Mouse (Mus musculus) limb, embryonic 13.5 days (tissue): Measurements from ENCODE around the gene Lrrc52. TPM values are rescaled to one million over a fixed set of nuclear protein-coding genes. Genes with fewer than 3 reads are reported as not detected.

Experiments
- ATAC-seq: fragments of 200-750 bp; cut with Nextera tagmentation; 2 replicates; pipeline ENCODE4 v1.8.0; 2017; ENCODE audit warnings: low read depth, moderate number of reproducible peaks, moderate TSS enrichment; ENCODE audit not compliant: low FRiP score
- H3K27ac ChIP-seq: fragments of 300-500 bp; sonication (generic); 2 replicates; pipeline ENCODE4 v1.5.1; 2015; ENCODE audit warnings: inconsistent platforms, mild to moderate bottlenecking, moderate library complexity
- H3K27me3 ChIP-seq: fragments of 300-500 bp; sonication (generic); 2 replicates; pipeline ENCODE4 v1.6.1; 2015; ENCODE audit warnings: mild to moderate bottlenecking, inconsistent platforms
- H3K36me3 ChIP-seq: fragments of 300-500 bp; sonication (generic); 2 replicates; pipeline ENCODE4 v1.6.1; 2015; ENCODE audit warnings: inconsistent platforms, mild to moderate bottlenecking, moderate library complexity
- H3K4me1 ChIP-seq: fragments of 300-500 bp; sonication (generic); 2 replicates; pipeline ENCODE4 v1.6.1; 2015; ENCODE audit warnings: inconsistent platforms
- H3K4me2 ChIP-seq: fragments of 300-500 bp; sonication (generic); replicated peaks from 2 replicates; pipeline ENCODE4 v1.6.1; 2015; ENCODE audit warnings: inconsistent platforms, mild to moderate bottlenecking, moderate library complexity
- H3K4me3 ChIP-seq: fragments of 300-500 bp; sonication (generic); 2 replicates; pipeline ENCODE4 v1.5.1; 2015; ENCODE audit warnings: moderate library complexity, mild to moderate bottlenecking, inconsistent platforms
- H3K9ac ChIP-seq: fragments of 300-500 bp; sonication (generic); 2 replicates; pipeline ENCODE4 v1.6.1; 2015; ENCODE audit warnings: mild to moderate bottlenecking, inconsistent platforms
- H3K9me3 ChIP-seq: fragments of 300-500 bp; sonication (generic); 2 replicates; pipeline ENCODE4 v1.6.1; 2016; ENCODE audit warnings: inconsistent platforms
- WGBS: fragments of 180-500 bp; shearing (Covaris S2); methylation state at CpG from one replicate; pipeline ENCODE4 v1.1.7; 2015; 5-methylcytosine and 5-hydroxymethylcytosine counted together
- polyA plus RNA-seq: library from polyadenylated mRNA; unstranded; fragments of >200 nt; fragmentation: Nextera tagmentation; extraction: Ambion mirVana; gene quantifications from 2 replicates; pipeline ENCODE4 v1.2.1, GENCODE M21; 2015

The Lrrc52 gene
- 0.17 TPM in 1 of 2 replicates, not detected in the other for polyA plus RNA-seq

DNA sequence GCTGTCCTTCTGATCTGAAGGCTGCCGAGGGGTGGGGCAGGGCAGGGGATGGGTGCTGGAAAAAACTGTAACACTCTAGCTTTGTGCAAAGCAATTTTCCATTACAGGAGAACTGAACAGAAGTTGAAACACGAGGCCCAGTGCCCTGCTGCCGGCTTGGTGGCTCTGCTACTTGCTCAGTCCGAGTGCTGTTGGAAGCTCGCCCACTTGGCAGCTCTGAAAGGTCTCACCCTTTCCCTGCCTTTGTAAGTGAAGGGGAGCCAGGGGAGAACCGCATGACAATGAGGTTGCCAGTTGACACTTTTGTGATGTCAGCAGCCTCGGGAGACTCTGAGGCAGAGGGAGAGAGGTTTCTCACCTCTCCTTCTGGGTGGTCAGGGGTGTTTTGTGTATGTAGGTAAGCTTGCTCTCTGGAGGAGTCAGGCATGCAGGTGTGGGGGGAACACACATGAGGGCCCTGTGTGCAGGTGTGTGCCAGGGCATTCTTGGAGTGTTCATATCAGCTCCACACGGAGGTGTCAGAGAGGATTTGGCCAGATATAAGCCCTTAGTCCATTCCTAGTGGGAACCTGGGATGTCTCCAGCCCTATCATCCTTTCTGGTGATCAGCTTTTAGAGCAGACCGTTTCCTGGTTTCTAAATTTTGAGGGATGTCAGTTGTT, at the start of gene Lrrc52:
Gene Lrrc52 (minus strand): TSS at position 16 of the 662 bp plus-strand sequence.
- H3K9ac ChIP-seq, result no peak within 1 kb of the TSS
- H3K36me3 ChIP-seq, result no peaks in the 10 kb centered on the region
- 0 out of 2 replicates have a peak, but pooled peaks cover 5% of the 10 kb centered on the region for H3K27me3 ChIP-seq
- no peak within 1 kb of the TSS for H3K27ac ChIP-seq
- ATAC-seq, result no peak
- H3K9me3 ChIP-seq, result no peaks in the 10 kb centered on the region
- H3K4me2 ChIP-seq, result no peak within 1 kb of the TSS
- 25% methylated on average over 9 of the region's 9 CpGs for WGBS
- H3K4me1 ChIP-seq, result peaks cover 8% of the 10 kb centered on the region
- no peak within 1 kb of the TSS for H3K4me3 ChIP-seq

- H3K36me3 ChIP-seq, result no peaks in the 10 kb centered on the region
- H3K9me3 ChIP-seq, result no peaks in the 10 kb centered on the region
- ATAC-seq, result no peak
- no peak overlapping the region for H3K27ac ChIP-seq
- WGBS, result 73% methylated on average over 9 of the region's 9 CpGs
- 0 out of 2 replicates have a peak, but pooled peaks cover 3% of the 10 kb centered on the region for H3K27me3 ChIP-seq
- no peak overlapping the region for H3K4me2 ChIP-seq
- no peaks in the 10 kb centered on the region for H3K4me1 ChIP-seq
- no peak overlapping the region for H3K4me3 ChIP-seq
- H3K9ac ChIP-seq, result no peak overlapping the region
Measured at GRCm38 (mm10) chr1:167511621-167512020, 45.0 kb upstream of the Lrrc52 start.

DNA sequence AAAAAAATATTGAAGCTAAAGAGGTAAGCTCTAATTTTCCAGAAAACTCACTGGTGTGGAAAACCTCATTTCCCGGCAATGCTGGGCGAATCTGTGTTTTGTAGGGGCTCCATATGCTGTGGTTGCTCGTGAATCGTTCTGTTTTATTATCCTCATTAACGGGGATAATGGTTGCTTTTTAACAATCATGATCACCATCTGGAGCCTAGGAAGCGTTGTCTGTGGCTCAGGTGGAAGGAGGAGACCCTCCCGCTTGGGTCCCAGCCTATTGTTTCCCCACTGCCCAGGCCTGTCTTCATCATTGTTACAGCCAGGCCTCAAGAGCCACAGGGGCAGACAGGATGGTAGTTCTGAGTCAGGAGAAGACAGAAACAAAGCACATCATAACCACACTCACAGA, 39.5 kb upstream of the Lrrc52 start:
- Histone ChIP-seq H3K9ac (no peak overlapping the region), H3K4me1 (no peaks in the 10 kb centered on the region; the same call in 1 of the 2 replicates), H3K36me3 (no peaks in the 10 kb centered on the region), H3K4me3 (no peak overlapping the region), H3K27me3 (no peaks in the 10 kb centered on the region), H3K4me2 (no peak overlapping the region), H3K27ac (no peak overlapping the region), H3K9me3 (no peaks in the 10 kb centered on the region)
- 26% methylated on average over 7 of the region's 7 CpGs for WGBS
- ATAC-seq, result no peak

DNA sequence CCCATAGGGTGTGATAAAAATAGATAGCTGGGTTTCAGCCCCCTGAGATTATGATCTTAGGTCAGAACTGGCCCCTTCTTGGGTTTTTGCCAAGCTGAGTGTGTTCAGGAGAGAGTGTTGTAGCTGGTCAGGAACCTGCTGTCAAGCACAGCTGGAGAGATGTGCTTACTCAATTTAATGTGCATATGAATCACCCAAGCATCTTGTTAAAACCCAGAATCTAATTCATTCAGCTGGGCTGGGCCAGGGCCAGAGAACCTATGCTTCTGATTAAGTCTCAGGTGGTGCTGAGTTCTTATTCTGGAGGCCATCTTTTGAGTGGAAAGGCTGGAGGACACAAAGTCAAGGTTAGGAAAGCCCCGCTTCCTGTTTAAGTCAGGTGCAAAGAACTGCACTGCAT, 38.8 kb upstream of the Lrrc52 start:
- 80% methylated on average over 1 of the region's 1 CpGs for WGBS
- no peak overlapping the region for H3K9ac ChIP-seq
- no peak overlapping the region for H3K4me3 ChIP-seq

DNA sequence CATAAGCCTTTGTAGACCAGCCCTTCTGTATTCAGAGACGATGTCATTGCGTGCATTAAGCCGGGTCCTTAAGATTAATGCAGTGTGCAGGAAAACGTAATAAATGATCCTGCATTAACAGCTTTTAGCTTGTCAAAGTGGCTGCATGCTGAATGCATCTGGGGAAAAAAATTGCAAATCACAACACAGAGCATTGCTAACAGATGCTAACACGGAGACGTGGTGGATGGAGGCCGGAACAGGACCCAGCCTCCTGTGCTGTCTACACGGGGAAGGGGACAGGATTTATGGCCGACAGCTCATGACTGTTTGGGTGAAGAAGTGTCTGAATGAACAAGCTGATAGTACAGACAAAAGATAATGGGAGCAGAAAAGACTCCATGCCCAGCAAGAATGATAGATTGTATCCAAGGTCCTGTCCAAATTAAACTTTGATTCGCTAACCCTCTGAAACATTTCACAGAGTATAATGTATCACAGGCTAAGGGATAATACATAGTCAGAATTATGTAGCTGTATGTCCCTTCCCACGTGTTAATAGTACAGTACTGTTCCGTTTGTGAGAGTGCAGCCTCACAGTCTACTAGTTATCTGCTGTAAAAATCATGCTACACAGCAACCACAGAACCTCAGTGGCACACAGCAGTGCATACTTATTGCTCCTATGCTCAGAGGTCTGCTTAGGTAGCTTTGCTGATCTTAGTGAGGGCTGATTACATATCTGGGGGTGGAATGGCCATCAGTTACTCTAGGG, 32.7 kb upstream of the Lrrc52 start:
- ATAC-seq, result 0 out of 2 replicates have a peak, but pooled peaks have one; percentile 54
- no peak overlapping the region for H3K9ac ChIP-seq
- H3K4me2 ChIP-seq, result no peak overlapping the region
- H3K36me3 ChIP-seq, result no peaks in the 10 kb centered on the region
- WGBS, result 26% methylated on average over 12 of the region's 12 CpGs
- no peak overlapping the region for H3K4me3 ChIP-seq
- peaks cover 25% of the 10 kb centered on the region for H3K27me3 ChIP-seq
- peaks cover 31% of the 10 kb centered on the region for H3K4me1 ChIP-seq
- no peak overlapping the region for H3K27ac ChIP-seq
- no peaks in the 10 kb centered on the region for H3K9me3 ChIP-seq

More for the DNA sequence above, 38.8 kb upstream of the Lrrc52 start:
- no peaks in the 10 kb centered on the region for H3K36me3 ChIP-seq
- H3K9me3 ChIP-seq, result no peaks in the 10 kb centered on the region
- 0 out of 2 replicates have a peak, but pooled peaks cover 2% of the 10 kb centered on the region for H3K27me3 ChIP-seq
- no peaks in the 10 kb centered on the region; the same call in 1 of the 2 replicates for H3K4me1 ChIP-seq
- no peak overlapping the region for H3K4me2 ChIP-seq
- H3K27ac ChIP-seq, result no peak overlapping the region
- no peak for ATAC-seq

GRCm38 (mm10) chr1:167497991-167498390, 31.4 kb upstream of the Lrrc52 start:
- WGBS, result 34% methylated on average over 10 of the region's 10 CpGs
- Histone ChIP-seq H3K4me1 (peaks cover 31% of the 10 kb centered on the region), H3K9me3 (no peaks in the 10 kb centered on the region), H3K9ac (no peak overlapping the region), H3K27ac (no peak overlapping the region), H3K4me2 (no peak overlapping the region), H3K4me3 (no peak overlapping the region), H3K27me3 (peaks cover 25% of the 10 kb centered on the region), H3K36me3 (no peaks in the 10 kb centered on the region)
- ATAC-seq, result no peak

GRCm38 (mm10) chr1:167497560-167497959, 31.0 kb upstream of the Lrrc52 start:
- Histone ChIP-seq H3K4me1 (peaks cover 31% of the 10 kb centered on the region), H3K4me3 (no peak overlapping the region), H3K27ac (no peak overlapping the region), H3K36me3 (no peaks in the 10 kb centered on the region), H3K27me3 (peaks cover 25% of the 10 kb centered on the region), H3K9me3 (no peaks in the 10 kb centered on the region), H3K4me2 (no peak overlapping the region), H3K9ac (no peak overlapping the region)
- ATAC-seq, result no peak
- WGBS, result 55% methylated on average over 3 of the region's 3 CpGs

- WGBS, result 84% methylated on average over 7 of the region's 7 CpGs
- no peak overlapping the region for H3K4me2 ChIP-seq
- H3K9ac ChIP-seq, result no peak overlapping the region
- no peaks in the 10 kb centered on the region for H3K4me1 ChIP-seq
- H3K9me3 ChIP-seq, result no peaks in the 10 kb centered on the region
- H3K4me3 ChIP-seq, result no peak overlapping the region
- H3K27ac ChIP-seq, result no peak overlapping the region
- H3K27me3 ChIP-seq, result 0 out of 2 replicates have a peak, but pooled peaks cover 4% of the 10 kb centered on the region
- no peaks in the 10 kb centered on the region for H3K36me3 ChIP-seq
- ATAC-seq, result no peak
Measured at GRCm38 (mm10) chr1:167491501-167491900, 24.9 kb upstream of the Lrrc52 start.

DNA sequence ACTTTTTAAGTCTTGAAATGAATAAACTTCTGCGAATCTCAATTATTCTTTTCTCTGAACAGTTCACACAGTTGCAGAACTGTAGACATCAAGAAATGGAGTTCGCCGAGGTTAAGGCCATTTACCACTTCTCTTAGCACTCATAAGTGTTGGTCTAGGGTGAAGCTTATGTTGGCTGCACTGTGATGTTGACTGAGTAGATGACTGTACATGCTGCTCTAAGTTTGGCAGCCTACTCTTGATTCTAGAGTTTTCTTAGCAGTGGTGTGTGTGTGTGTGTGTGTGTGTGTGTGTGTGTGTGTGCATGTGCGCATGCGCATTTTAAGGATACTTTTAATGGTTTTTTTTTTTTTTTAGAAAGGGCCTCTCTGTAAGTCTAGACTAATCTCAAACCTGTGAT, 21.4 kb upstream of the Lrrc52 start:
- H3K27me3 ChIP-seq, result no peaks in the 10 kb centered on the region
- no peak for ATAC-seq
- no peak overlapping the region for H3K4me2 ChIP-seq
- 83% methylated on average over 5 of the region's 5 CpGs for WGBS
- H3K4me1 ChIP-seq, result no peaks in the 10 kb centered on the region
- no peak overlapping the region for H3K9ac ChIP-seq
- no peaks in the 10 kb centered on the region for H3K9me3 ChIP-seq
- H3K27ac ChIP-seq, result no peak overlapping the region
- no peak overlapping the region for H3K4me3 ChIP-seq
- H3K36me3 ChIP-seq, result no peaks in the 10 kb centered on the region

DNA sequence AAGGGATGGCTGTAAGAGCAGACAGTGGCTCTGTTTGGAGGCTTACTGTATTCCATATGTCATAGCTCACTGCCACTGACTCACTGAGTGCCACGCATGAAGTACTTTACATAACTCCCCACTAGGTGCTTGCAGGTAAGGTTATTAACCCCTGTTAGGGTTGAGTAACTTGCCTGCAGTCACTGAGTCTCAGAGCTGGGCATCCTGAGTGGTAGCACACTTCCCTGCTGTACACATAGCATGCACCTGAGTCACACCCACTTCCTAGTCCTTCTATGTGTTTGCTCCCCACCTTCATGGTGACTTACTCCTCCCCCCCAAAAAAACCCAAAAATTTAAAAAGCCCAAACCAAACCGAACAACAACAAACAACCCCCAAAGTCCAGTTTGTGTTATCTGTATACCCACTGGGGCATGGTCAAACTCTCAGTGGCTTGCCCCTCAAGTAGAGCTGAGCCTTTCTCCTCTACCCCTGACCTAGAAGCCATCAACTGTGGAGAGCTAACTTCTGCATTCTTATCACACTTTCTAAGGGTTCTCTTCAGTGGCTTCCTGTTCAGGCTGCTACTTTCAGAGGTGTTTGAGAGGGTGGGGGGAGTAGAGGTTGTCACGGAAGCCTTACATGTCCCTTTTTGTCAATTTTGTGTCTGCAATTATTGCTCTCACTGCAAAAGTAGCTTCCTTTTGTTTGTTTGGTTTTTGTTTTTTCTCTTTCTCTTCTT, 20.5 kb upstream of the Lrrc52 start:
- H3K9ac ChIP-seq, result no peak overlapping the region
- no peak overlapping the region for H3K27ac ChIP-seq
- ATAC-seq, result no peak
- H3K27me3 ChIP-seq, result no peaks in the 10 kb centered on the region
- H3K9me3 ChIP-seq, result no peaks in the 10 kb centered on the region
- H3K4me1 ChIP-seq, result no peaks in the 10 kb centered on the region
- no peak overlapping the region for H3K4me2 ChIP-seq
- no peaks in the 10 kb centered on the region for H3K36me3 ChIP-seq
- WGBS, result 83% methylated on average over 3 of the region's 3 CpGs
- no peak overlapping the region for H3K4me3 ChIP-seq

DNA sequence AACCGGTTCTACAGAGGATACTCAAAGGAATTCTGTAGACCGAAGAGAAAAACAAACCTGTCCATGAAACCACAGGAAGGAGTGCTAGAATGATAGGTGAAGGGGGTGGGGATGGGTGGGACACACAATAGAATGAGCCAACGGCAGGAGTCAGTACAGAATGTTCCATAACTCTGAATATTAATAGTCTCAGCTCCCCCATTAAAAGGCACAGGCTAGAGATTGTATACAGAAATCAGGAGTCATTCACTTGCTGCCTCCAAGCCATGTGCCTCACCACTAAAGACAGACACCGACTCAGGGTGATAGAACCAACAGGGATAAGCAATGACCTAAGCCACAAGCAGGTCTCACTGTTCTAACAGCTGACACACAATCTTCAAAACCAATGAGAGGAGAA, 16.3 kb upstream of the Lrrc52 start:
- H3K4me1 ChIP-seq, result no peaks in the 10 kb centered on the region
- 77% methylated on average over 4 of the region's 4 CpGs for WGBS
- ATAC-seq, result no peak
- no peaks in the 10 kb centered on the region for H3K36me3 ChIP-seq
- no peak overlapping the region for H3K4me2 ChIP-seq
- no peak overlapping the region for H3K27ac ChIP-seq
- no peaks in the 10 kb centered on the region for H3K9me3 ChIP-seq
- H3K4me3 ChIP-seq, result no peak overlapping the region
- H3K9ac ChIP-seq, result no peak overlapping the region
- H3K27me3 ChIP-seq, result no peaks in the 10 kb centered on the region

GRCm38 (mm10) chr1:167473585-167473984, 7.0 kb upstream of the Lrrc52 start:
- no peaks in the 10 kb centered on the region for H3K36me3 ChIP-seq
- no peaks in the 10 kb centered on the region for H3K27me3 ChIP-seq
- no peak for ATAC-seq
- H3K9ac ChIP-seq, result no peak overlapping the region
- H3K27ac ChIP-seq, result no peak overlapping the region
- no peak overlapping the region for H3K4me2 ChIP-seq
- H3K9me3 ChIP-seq, result no peaks in the 10 kb centered on the region
- 35% methylated on average over 4 of the region's 4 CpGs for WGBS
- H3K4me3 ChIP-seq, result no peak overlapping the region
- H3K4me1 ChIP-seq, result 0 out of 2 replicates have a peak, but pooled peaks cover 4% of the 10 kb centered on the region
